28 mouse cellular contexts compared by ENCODE assay signal in the genomic region with DNA sequence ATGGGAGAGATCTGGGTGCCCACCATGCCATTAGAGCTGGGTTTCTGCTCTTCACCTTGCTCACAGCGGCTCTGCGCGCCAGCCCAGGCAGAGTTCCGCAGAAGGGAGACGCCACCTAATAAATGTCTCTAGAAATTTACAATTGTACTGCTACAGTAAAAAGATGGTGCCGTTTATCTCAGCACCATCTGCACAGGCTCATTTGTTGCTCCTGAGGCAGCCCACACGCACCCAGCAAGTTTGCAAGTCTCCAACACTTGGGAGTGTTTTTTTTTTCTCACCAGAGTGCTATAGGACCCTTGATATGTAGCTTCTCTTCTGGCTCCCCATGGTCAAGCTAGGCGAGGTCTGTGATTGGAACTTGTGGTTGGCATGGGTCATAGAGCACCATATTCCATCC. TPM values are rescaled to one million over a fixed set of nuclear protein-coding genes. Genes with fewer than 3 reads are reported as not detected.
"Had no signal": no experiment of that assay in that cellular context is flagged by ENCODE, and none has a peak within 500 bp of the region (broad histone marks: within the 10 kb centered on the region; RNA-seq: fewer than 3 reads in every experiment).

No protein-coding gene starts in this region.

- H3K27ac ChIP-seq: gastrocnemius, adult 2 months; heart, embryonic 10.5 days; hindbrain, embryonic 10.5 days; hindbrain, embryonic 12.5 days; hindbrain, embryonic 14.5 days; intestine, embryonic 15.5 days; limb, embryonic 10.5 days; limb, embryonic 12.5 days had no signal

- H3K4me1 ChIP-seq: heart, embryonic 10.5 days; heart, embryonic 12.5 days; hindbrain, embryonic 10.5 days; hindbrain, embryonic 12.5 days; intestine, embryonic 15.5 days; limb, embryonic 10.5 days; limb, embryonic 12.5 days had no signal

- ATAC-seq: hindbrain, embryonic 16.5 days; inflammation-experienced regulatory T-cells, adult 6 months; intestine, embryonic 15.5 days; intestine, postnatal 0 days had no signal

- H3K4me2 ChIP-seq: heart, embryonic 12.5 days; hindbrain, embryonic 12.5 days; hindbrain, embryonic 14.5 days; intestine, embryonic 15.5 days; limb, embryonic 12.5 days; liver, embryonic 11.5 days had no signal

- H3K27me3 ChIP-seq: hindbrain, embryonic 12.5 days; intestine, embryonic 15.5 days had no signal

- H3K9ac ChIP-seq: heart, embryonic 12.5 days; hindbrain, embryonic 12.5 days; hindbrain, embryonic 14.5 days; intestine, embryonic 15.5 days; limb, embryonic 12.5 days had no signal

- H3K9me3 ChIP-seq: heart, embryonic 10.5 days; heart, embryonic 12.5 days; hindbrain, embryonic 10.5 days; hindbrain, embryonic 12.5 days; intestine, embryonic 15.5 days; limb, embryonic 10.5 days; limb, embryonic 12.5 days had no signal

- H3K36me3 ChIP-seq: heart, embryonic 10.5 days; heart, embryonic 12.5 days; hindbrain, embryonic 10.5 days; hindbrain, embryonic 12.5 days; intestine, embryonic 15.5 days; limb, embryonic 10.5 days; limb, embryonic 12.5 days had no signal

- H3K4me3 ChIP-seq: gastrocnemius, adult 2 months; heart, embryonic 10.5 days; heart, embryonic 12.5 days; hindbrain, embryonic 10.5 days; hindbrain, embryonic 12.5 days; intestine, embryonic 15.5 days; layer of hippocampus, adult 2 months; limb, embryonic 10.5 days; limb, embryonic 12.5 days had no signal

- DNase-seq: gastrocnemius, adult 2 months; gastrocnemius, postnatal 10 days; gastrocnemius, postnatal 25 days; heart, adult 18-20 months; heart, postnatal 10 days; heart, postnatal 4 days; kidney, adult 18-20 months; kidney, adult 8-10 months; kidney, postnatal 10 days; kidney, postnatal 25 days; kidney, postnatal 4 days; liver had no signal

RNA-seq across cellular contexts. Expression of gene Zbtb16, which starts 36.9 kb away (rescaled TPM):
- polyA plus RNA-seq: inflammation-experienced regulatory T-cells, adult 6 months had no signal

RNA-seq across cellular contexts. Expression of gene Htr3a, which starts 38.0 kb away (rescaled TPM):
- total RNA-seq: gastrocnemius, adult 2 months; gastrocnemius, postnatal 10 days; gastrocnemius, postnatal 25 days; gastrocnemius, postnatal 4 days; granulocyte monocyte progenitor cell, adult 5-6 weeks; heart, postnatal 10 days; heart, postnatal 25 days had no signal
- polyA plus RNA-seq: inflammation-experienced regulatory T-cells, adult 6 months; liver, embryonic 11.5 days had no signal
